Mouse (Mus musculus): ENCODE measurements around the gene Pigk.
A peak's percentile ranks its signal among the peaks of the same experiment; 100 is the strongest.

Gene Pigk

GRCm38 (mm10) chr3:152905800-152906199, 191.9 kb downstream of the Pigk start:
- no peak for DNase-seq (ENCODE audit: low read depth)

GRCm38 (mm10) chr3:152907087-152907486, 193.2 kb downstream of the Pigk start:
- DNase-seq (ENCODE audit: low read depth): no peak

- no peak for DNase-seq (ENCODE audit: low read depth)
Measured at GRCm38 (mm10) chr3:152907683-152908082, 193.8 kb downstream of the Pigk start.

DNA sequence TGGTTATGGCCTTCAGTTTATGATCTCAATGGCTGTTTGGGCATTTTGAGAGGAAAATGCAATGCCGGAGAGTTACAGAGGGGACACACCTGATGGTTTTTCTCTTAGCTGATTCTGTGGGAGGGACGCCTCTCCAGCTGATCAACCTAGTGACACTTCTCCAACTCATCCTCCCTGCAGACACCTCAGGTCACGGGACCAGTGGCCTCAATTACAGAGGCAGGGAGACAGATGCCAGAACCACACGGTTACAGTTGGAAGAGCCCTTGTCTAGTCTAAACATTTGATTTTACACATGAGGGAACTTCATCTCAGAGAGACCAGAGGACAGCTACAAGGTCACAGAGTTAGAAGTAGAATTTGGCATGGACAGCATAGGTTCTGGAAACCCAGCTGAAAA, 197.7 kb downstream of the Pigk start:
- DNase-seq (ENCODE audit: low read depth): no peak

DNA sequence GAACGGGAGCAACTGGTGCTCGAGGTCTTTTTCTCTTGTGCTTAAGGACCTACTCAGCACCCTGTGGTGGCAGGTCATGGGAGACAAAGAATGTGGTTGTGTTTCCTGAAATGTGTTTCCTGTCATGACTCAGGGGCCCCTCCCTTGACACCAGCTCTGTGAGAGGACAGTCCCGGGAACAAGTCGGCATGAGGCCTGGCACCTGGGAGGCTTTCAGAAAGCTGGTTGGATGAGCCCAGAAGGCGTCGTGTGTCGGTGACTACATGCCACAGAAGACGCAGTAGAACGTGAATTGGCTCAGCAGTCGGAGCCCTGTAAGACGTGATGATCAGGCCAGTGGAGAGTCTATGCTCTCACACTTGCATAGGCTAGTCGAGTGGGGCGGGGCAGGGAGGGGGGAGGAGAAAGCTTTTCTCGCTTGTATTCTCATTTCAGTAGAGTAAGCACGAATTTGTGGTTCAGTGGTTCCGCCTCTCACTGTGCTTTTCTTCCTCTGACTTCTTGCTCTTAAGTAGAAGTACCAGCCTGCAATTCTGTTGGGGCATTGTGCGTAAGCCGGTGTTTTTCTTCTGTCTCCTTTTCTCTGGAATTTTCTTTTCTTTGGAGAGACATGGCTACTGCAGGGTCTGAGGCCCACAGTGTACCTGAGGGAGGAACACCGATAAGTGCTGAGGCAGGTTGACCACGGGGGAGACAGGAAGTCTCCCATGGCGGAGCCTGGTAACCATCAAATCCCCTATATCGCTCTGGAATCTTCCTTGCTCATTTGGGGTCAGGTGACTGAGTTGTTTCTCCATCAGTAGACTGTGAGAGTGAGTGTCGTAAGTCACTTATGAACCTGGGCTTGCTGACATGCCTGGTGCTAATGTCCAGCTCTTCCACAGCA, 198.6 kb downstream of the Pigk start:
- peak; percentile 62 for DNase-seq (ENCODE audit: low read depth)

- no peak for DNase-seq (ENCODE audit: low read depth)
Measured at GRCm38 (mm10) chr3:152913150-152913549, 199.2 kb downstream of the Pigk start.

DNA sequence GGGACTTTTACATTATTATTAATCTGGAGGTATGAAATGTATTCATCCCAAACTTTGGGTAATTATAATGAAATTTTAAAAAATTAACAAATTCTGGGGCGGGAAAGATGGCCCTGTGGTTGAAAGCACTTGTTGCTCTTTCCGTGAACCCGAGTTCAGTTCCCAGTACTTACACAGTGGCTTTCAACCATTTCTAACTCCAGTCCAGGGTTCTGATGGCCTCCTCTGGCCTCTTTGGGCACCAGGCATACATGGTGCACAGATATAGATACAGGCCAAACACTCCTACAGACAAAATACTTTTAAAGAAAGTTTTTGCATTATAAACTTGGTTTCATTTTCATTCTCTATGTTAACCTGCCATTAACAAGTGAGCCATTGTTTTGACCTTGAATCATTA, 199.7 kb downstream of the Pigk start:
- DNase-seq (ENCODE audit: low read depth): no peak

DNA sequence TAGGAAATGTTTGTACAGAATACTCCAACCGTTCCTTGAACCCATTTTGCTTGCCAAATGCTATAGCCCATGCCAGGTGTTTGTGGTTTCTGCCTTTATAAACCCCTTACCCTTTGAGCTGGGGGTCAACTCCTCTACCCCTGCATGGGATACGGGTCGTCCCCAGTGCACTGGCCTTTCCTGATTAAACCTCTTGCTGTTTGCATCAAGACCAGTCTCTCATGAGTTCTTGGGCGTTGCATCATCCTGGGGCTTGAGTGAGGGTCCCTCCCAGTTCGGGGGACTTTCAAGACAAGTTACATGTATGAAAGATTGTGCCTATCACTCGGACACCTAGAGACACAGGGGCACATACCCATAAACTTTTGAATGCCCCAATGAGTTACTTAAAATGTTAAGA, 200.5 kb downstream of the Pigk start:
- DNase-seq (ENCODE audit: low read depth): no peak

DNA sequence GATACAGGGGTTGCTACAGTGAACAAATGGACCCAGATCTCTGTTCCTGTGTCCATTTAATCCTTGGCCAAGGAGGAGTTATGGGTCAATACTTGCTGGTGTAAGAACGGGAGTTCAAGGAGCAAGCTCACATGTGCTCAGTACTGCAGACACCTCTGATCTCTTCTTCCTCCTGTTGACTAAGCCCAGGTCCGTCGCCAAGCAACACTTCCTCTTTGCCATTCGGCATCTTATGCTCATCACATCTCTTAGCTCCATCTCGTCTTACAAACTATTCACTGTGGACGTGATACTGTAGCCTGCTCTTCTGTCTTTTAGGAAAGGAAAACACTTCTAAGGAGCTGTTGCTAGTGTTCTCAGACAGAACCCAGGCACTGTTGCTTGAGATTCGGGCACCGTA, 203.7 kb downstream of the Pigk start:
- DNase-seq (ENCODE audit: low read depth): no peak

DNA sequence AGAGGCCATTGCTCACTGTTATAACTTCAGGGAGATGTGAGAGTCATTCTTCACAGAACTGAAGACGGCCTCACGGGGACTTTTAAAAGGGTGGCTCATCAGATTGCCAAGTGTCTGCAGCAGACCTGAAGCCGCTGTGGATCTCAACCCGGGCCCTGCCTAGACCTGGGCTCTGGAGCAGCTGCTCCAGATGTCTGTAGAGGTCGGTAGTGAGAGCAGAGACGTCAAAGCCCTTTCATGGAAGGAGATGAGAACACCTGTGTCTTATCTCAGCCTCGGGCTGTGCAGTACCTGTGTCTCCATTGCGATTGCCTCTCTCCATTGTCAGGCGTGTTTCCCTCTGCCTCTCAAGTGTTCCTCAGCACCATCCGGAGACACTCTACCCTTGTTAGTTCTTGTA, 205.2 kb downstream of the Pigk start:
- DNase-seq (ENCODE audit: low read depth): no peak

DNA sequence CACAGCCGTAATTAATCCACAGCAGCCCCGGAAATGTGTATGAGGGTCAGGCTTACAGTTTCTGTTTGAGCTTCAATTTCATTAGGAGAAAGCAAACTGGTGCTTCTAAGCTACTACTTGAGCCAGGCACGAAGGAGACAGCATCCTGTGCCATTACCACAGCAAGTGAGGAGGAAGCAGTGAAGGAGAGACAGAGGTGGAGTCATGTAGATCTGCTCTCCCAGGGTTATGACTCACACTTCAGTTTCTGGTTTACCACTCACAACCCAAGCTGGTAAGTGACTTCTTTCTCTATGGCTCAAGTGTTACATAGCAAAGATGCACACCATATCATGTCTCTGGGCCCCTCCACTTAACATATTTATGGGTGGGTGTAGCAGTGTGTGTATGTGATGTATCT, 206.5 kb downstream of the Pigk start:
- DNase-seq (ENCODE audit: low read depth): peak; percentile 32

- DNase-seq (ENCODE audit: low read depth): no peak
Measured at GRCm38 (mm10) chr3:152923530-152923929, 209.6 kb downstream of the Pigk start.

DNA sequence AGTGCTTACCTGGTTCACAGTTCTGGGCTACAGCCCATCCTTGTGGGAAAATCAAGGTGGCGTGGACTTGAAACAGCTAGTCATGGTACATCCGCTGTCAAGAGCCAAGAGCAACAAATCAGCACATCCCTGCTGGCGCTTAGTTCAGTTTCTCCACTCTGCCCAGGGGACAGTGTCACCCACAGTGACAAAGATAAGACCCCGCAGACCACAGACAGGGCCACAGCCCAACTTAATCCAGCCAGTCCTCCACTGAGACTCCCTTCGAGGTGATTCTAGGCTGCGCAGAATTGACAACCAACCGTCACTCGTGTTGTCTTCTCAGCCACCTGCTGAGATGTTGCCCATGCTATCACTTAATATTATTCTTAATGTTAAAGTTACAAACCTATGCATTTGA, 211.5 kb downstream of the Pigk start:
- DNase-seq (ENCODE audit: low read depth): no peak

- DNase-seq (ENCODE audit: low read depth): no peak
Measured at GRCm38 (mm10) chr3:152926166-152926565, 212.3 kb downstream of the Pigk start.

- peak; percentile 16 for DNase-seq (ENCODE audit: low read depth)
Measured at GRCm38 (mm10) chr3:152928287-152928975, 214.5 kb downstream of the Pigk start.

DNA sequence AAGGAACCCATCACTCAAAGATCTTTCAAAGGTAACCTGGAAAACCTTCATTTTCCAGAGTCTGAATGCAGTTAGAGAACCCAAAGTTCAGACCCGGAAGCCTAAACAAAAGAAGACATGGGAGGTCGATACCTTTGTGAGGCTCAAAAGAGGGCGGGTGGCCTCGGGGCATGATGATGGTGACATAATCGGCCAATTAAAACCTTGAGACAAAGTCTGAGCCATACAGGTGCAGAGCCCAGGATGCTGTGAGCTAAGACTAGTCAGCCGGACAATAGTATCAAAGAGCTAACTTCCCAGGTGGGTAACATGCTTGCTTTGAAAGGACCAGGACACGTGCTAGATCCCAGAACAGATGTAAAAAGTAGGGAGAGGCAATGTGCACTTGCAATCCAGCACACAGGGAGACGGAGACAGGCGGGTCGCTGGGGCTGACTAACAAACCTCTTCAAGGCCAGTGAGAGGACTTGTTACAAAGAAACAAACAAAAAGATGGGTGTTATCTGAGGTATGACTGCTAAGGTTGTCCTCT, 215.4 kb downstream of the Pigk start:
- DNase-seq (ENCODE audit: low read depth): no peak

GRCm38 (mm10) chr3:152929788-152930281, 215.9 kb downstream of the Pigk start:
- DNase-seq (ENCODE audit: low read depth): no peak

DNA sequence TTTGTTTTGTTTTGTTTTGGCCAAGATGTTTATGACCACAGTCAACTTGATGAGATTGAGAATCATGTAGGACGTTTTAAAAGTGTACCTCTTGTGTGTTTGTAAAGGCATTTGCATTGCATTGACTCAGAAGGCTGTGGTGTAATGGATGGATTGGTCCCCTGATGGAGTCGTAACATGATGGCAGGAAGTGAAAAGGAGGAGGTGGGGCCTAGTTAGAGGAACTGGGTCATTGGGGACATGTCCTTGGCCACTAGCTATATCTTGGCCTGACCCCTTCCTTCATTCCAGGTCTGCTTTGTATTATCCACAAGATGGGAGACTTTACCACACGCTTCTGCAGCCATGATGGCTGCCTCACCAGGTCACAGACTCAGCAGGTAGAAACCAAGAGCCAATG, 217.5 kb downstream of the Pigk start:
- no peak for DNase-seq (ENCODE audit: low read depth)

- DNase-seq (ENCODE audit: low read depth): no peak
Measured at GRCm38 (mm10) chr3:152932096-152932495, 218.2 kb downstream of the Pigk start.

GRCm38 (mm10) chr3:152932544-152932943, 218.6 kb downstream of the Pigk start:
- DNase-seq (ENCODE audit: low read depth): no peak

- DNase-seq (ENCODE audit: low read depth): no peak
Measured at GRCm38 (mm10) chr3:152933737-152934136, 219.8 kb downstream of the Pigk start.

DNA sequence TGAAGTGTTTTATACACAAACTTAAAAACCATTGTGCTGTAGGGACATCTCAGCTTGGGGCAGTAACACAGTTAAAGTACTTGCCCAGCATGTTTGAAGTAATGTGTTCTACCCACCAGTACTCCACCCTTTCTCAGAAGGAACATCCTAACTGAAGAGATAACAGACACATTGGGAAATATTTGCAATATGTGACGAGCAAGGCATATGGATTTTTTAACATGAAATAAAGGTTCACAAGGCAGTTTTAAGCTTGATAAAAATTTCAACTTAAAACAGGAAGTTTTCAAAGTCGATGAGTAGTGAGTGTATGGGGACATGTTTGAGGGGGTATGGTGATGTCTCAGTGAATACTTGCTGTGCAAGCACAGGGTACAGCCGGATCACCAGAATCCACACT, 222.4 kb downstream of the Pigk start:
- no peak for DNase-seq (ENCODE audit: low read depth)

DNA sequence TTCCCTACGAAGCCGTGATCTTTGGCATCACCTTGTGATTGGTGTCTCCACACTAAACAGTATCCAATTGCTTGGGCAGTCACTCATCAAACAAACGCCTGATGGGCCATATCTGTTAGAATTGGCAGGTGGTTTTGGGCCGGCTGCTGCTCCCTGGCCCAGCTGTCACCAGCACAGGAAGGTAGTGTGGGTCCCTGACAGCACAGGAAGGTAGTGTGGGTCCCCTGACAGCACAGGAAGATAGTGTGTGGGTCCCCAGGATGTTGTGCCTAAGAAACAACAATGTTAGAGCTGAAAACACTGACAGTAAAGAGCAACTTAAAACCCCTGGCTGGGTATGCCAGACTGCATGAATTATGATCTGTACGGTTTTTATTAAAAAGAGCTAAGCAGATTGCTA, 227.8 kb downstream of the Pigk start:
- DNase-seq (ENCODE audit: low read depth): no peak
